1 mouse cellular context compared by ENCODE assay signal in the genomic region with DNA sequence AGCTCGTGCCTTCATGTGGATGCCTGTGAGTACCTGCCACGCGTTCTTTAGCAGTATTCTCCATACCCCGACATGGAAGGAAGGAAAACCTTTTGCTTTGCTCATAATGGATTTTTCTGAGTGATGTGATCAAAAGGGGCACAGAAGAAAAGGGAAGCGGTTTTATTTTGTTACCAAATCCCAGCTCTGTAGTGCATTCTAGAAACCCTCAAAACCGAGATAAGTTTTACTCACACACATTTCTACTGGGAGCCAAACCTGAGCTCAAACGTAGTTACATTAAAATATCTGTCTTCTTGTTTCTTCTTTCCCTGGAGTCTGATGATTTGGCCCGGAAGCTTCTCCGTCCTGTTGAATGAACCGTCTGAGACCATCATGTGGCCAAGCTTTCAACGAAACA.
TF ChIP-seq lines count a peak whose summit lies in the region.

No protein-coding gene starts in this region.

TF ChIP-seq in MEL, 35 proteins besides CTCF, POLR2A, EP300 and RAD21 (continued from another document):
- TF ChIP-seq CHD2 (IDR thresholded peaks at IDR 0.05; ENCODE audit: low read length) = no peak
TF ChIP-seq in MEL: peak in this region for 1.
